Mouse (Mus musculus) cerebellum, postnatal 14 days (tissue): ENCODE results near the gene Golga1.
A peak's percentile ranks its signal among the peaks of the same experiment; 100 is the strongest.
"Not testable (repeated sequence)": the region's sequence is repeated elsewhere in the genome, so short reads cannot be mapped to it uniquely, and the experiment has no call there.

Experiments used
- DNase-seq, 2 experiments: peaks; one replicate each; pipeline ENCODE4 v3.0.0; 2021; ENCODE audit warnings: mixed read lengths in 2 of 2

The Golga1 gene

GRCm38 (mm10) chr2:39065400-39065987 is at the start of gene Golga1:
Gene Golga1 (minus strand): TSS chr2:39065541.
- DNase-seq: peak; percentile 92

GRCm38 (mm10) chr2:39114093-39114492 is 48.8 kb upstream of the Golga1 start:
- DNase-seq: no peak

GRCm38 (mm10) chr2:39110514-39110913 is 45.2 kb upstream of the Golga1 start:
- DNase-seq: no peak

GRCm38 (mm10) chr2:39109712-39110111 is 44.4 kb upstream of the Golga1 start:
- DNase-seq: not testable (repeated sequence)

- peak; percentile 4 to 51 for DNase-seq
Observed at GRCm38 (mm10) chr2:39099951-39100350, 34.6 kb upstream of the Golga1 start.

- peak; percentile 12 for DNase-seq
Observed at GRCm38 (mm10) chr2:39097993-39098392, 32.7 kb upstream of the Golga1 start.

- DNase-seq: no peak
Observed at GRCm38 (mm10) chr2:39091966-39092365, 26.6 kb upstream of the Golga1 start.

- no peak for DNase-seq
Observed at GRCm38 (mm10) chr2:39082706-39083105, 17.4 kb upstream of the Golga1 start.

GRCm38 (mm10) chr2:39070666-39071065 is 5.3 kb upstream of the Golga1 start:
- DNase-seq: no peak

GRCm38 (mm10) chr2:39069096-39069495 is 3.8 kb upstream of the Golga1 start:
- DNase-seq: no peak

GRCm38 (mm10) chr2:39064687-39065399 is 498 bp downstream of the Golga1 start:
- DNase-seq: no peak

GRCm38 (mm10) chr2:39048515-39048914 is 16.8 kb downstream of the Golga1 start:
- DNase-seq: no peak

GRCm38 (mm10) chr2:39040215-39040614 is 25.1 kb downstream of the Golga1 start:
- no peak for DNase-seq

GRCm38 (mm10) chr2:39031611-39032010 is 33.7 kb downstream of the Golga1 start:
- no peak for DNase-seq

- no peak for DNase-seq
Observed at GRCm38 (mm10) chr2:39020004-39020403, 45.3 kb downstream of the Golga1 start.

GRCm38 (mm10) chr2:39016581-39016980 is 48.8 kb downstream of the Golga1 start:
- DNase-seq: no peak

GRCm38 (mm10) chr2:39012768-39013279 is 52.5 kb downstream of the Golga1 start:
- DNase-seq: no peak

- DNase-seq: no peak
Observed at GRCm38 (mm10) chr2:39011971-39012370, 53.4 kb downstream of the Golga1 start.

GRCm38 (mm10) chr2:39011264-39011663 is 54.1 kb downstream of the Golga1 start:
- DNase-seq: no peak

GRCm38 (mm10) chr2:39010144-39010543 is 55.2 kb downstream of the Golga1 start:
- not testable (repeated sequence) for DNase-seq

- peak in 1 of 2 experiments; percentile 50 for DNase-seq
Observed at GRCm38 (mm10) chr2:39008954-39009365, 56.4 kb downstream of the Golga1 start.

GRCm38 (mm10) chr2:39008350-39008851 is 56.9 kb downstream of the Golga1 start:
- no peak for DNase-seq

GRCm38 (mm10) chr2:39007865-39008264 is 57.5 kb downstream of the Golga1 start:
- peak; percentile 93 to 95 for DNase-seq

- DNase-seq: no peak
Observed at GRCm38 (mm10) chr2:39006149-39006730, 59.1 kb downstream of the Golga1 start.
